13 mouse cellular contexts compared by ENCODE assay signal in genomic region chr12:100530871-100531270, GRCm38 (mm10). TPM values are rescaled to one million over a fixed set of nuclear protein-coding genes. Genes with fewer than 3 reads are reported as not detected.
DNase-seq lines count a peak whose midpoint lies in the region; ATAC-seq and TF ChIP-seq lines count a peak whose summit lies in the region.
"Had no signal": no experiment of that assay in that cellular context is flagged by ENCODE, and none has a peak within 500 bp of the region (broad histone marks: within the 10 kb centered on the region; RNA-seq: fewer than 3 reads in every experiment).

No protein-coding gene starts in this region.

- no peaks in the 10 kb centered on the region; the same call in 1 of the 2 replicates for H3K36me3 ChIP-seq in heart, adult 2 months (ENCODE audit: control insufficient read depth, insufficient read depth, low read length)

- TF ChIP-seq POLR2A in heart, adult 2 months (IDR thresholded peaks at IDR 0.05; ENCODE audit: insufficient read depth, low read depth, low read length), result no peak

- no peak for TF ChIP-seq CTCF in heart, adult 2 months (IDR thresholded peaks at IDR 0.05)

- peak; percentile 57 for ATAC-seq in common myeloid progenitor, adult 5-6 weeks (replicated peaks; ENCODE audit: low read depth, poor library complexity, severe bottlenecking)
- ATAC-seq in monocyte, adult 5-6 weeks (replicated peaks; ENCODE audit: insufficient number of reproducible peaks, low FRiP score, low TSS enrichment, poor library complexity, severe bottlenecking), result 0 out of 2 replicates have a peak, but pooled peaks have one; percentile 33
- ATAC-seq: hindbrain, embryonic 16.5 days had no signal

- H3K27ac ChIP-seq in heart, adult 2 months, result peak overlapping the region; percentile 79

- WGBS in heart, adult 2 months, result 52% methylated on average over 5 of the region's 5 CpGs

- intact Hi-C loops in heart, adult 2 months (cut with DNase I), result no loop called here
- intact Hi-C loops in heart, postnatal 36 days (cut with DNase I), result no loop called here

- no peak overlapping the region for H3K9ac ChIP-seq in heart, adult 2 months (ENCODE audit: low read depth, low read length)

- H3K4me3 ChIP-seq in heart, adult 2 months, result no peak overlapping the region

- DNase-seq in heart, adult 2 months, result no peak
- DNase-seq in heart, postnatal 36 days, result no peak
- peak; percentile 41 for DNase-seq in lung, postnatal 25 days (ENCODE audit: low spot score)
- no peak for DNase-seq in lung, postnatal 10 days
- DNase-seq in layer of hippocampus, postnatal 10 days (ENCODE audit: low spot score in 2 of 2), result no peak
- DNase-seq in kidney, postnatal 36 days, result no peak
- DNase-seq: cerebellum, postnatal 25 days; left cerebral cortex, postnatal 4 days; right cerebral cortex, postnatal 4 days; thymus, adult 18-20 months had no signal

- no peaks in the 10 kb centered on the region for H3K27me3 ChIP-seq in heart, adult 2 months (ENCODE audit: control insufficient read depth, insufficient read depth, low read length)

- H3K79me2 ChIP-seq in heart, adult 2 months (replicated peaks; ENCODE audit: control insufficient read depth, insufficient read depth, low read length), result no peaks in the 10 kb centered on the region

- no peak for TF ChIP-seq EP300 in heart, adult 2 months (IDR thresholded peaks at IDR 0.05; ENCODE audit: insufficient read depth, low read depth, low read length)

- H3K4me1 ChIP-seq in heart, adult 2 months (ENCODE audit: control insufficient read depth, insufficient read depth, low read length), result peaks cover 31% of the 10 kb centered on the region

RNA-seq across cellular contexts. Expression of gene Ttc7b, which starts 10.2 kb away (rescaled TPM):
- total RNA-seq in heart, adult 2 months (2021), result 10 to 100 TPM; 71.6 to 82.0 TPM
- polyA plus RNA-seq in heart, adult 2 months (2012; rRNA removed), result 84.4 and 113 TPM in 2 replicates
- total RNA-seq in heart, postnatal 36 days (2021), result 10 to 100 TPM; 76.2 to 88.0 TPM
- total RNA-seq in common myeloid progenitor, adult 5-6 weeks (2017), result 17.8 and 18.0 TPM in 2 replicates
- total RNA-seq in monocyte, adult 5-6 weeks (2017), result 35.7 to 65.7 TPM (median 49.1 TPM) in 3 replicates
- 100 to 1,000 TPM; 110 to 121 TPM for total RNA-seq in layer of hippocampus, postnatal 10 days (2021)
